Mouse (Mus musculus) lung, embryonic 16.5 days (tissue): ENCODE results near the gene Hba-a1. TPM values are rescaled to one million over a fixed set of nuclear protein-coding genes. Genes with fewer than 3 reads are reported as not detected.
A peak's percentile ranks its signal among the peaks of the same experiment; 100 is the strongest.

Experiments used
- ATAC-seq: fragments of 200-750 bp; cut with Nextera tagmentation; 2 replicates; pipeline ENCODE4 v1.8.0; 2017; ENCODE audit warnings: low read depth, mild to moderate bottlenecking, moderate library complexity
- H3K27ac ChIP-seq: fragments of 300-500 bp; sonication (generic); 2 replicates; pipeline ENCODE4 v1.5.1; 2014; ENCODE audit warnings: mild to moderate bottlenecking, control low read depth, low read length
- H3K27me3 ChIP-seq: fragments of 300-500 bp; sonication (generic); 2 replicates; pipeline ENCODE4 v1.6.1; 2014; ENCODE audit warnings: low read depth, low read length, mixed read lengths; ENCODE audit not compliant: control insufficient read depth, insufficient read depth
- H3K36me3 ChIP-seq: fragments of 300-500 bp; sonication (generic); 2 replicates; pipeline ENCODE4 v1.6.1; 2014; ENCODE audit warnings: low read length; ENCODE audit not compliant: control insufficient read depth, insufficient read depth
- H3K4me1 ChIP-seq: fragments of 300-500 bp; sonication (generic); replicated peaks from 2 replicates; pipeline ENCODE4 v1.6.1; 2014; ENCODE audit warnings: low read length, mixed read lengths; ENCODE audit not compliant: control insufficient read depth, insufficient read depth
- H3K4me2 ChIP-seq: fragments of 300-500 bp; sonication (generic); 2 replicates; pipeline ENCODE4 v1.6.1; 2014; ENCODE audit warnings: low read depth, low read length, control low read depth
- H3K4me3 ChIP-seq: fragments of 300-500 bp; sonication (generic); 2 replicates; pipeline ENCODE4 v1.5.1; 2014; ENCODE audit warnings: mild to moderate bottlenecking, low read length, control low read depth
- H3K9ac ChIP-seq: fragments of 300-500 bp; sonication (generic); 2 replicates; pipeline ENCODE4 v1.6.1; 2014; ENCODE audit warnings: low read length, control low read depth
- H3K9me3 ChIP-seq: fragments of 300-500 bp; sonication (generic); 2 replicates; pipeline ENCODE4 v1.6.1; 2016; ENCODE audit warnings: low read length; ENCODE audit not compliant: control insufficient read depth
- whole genome bisulfite sequencing: fragments of 180-500 bp; shearing (Covaris S2); extraction: QIAGEN DNeasy Blood & Tissue Kit; methylation state at CpG from one replicate; pipeline ENCODE4 v1.1.7; 2014; 5-methylcytosine and 5-hydroxymethylcytosine counted together
- polyA plus RNA-seq: library from polyadenylated mRNA; unstranded; fragments of >200 nt; fragmentation: Nextera tagmentation; extraction: Ambion mirVana; gene quantifications from 2 replicates; pipeline ENCODE4 v1.2.1, GENCODE M21; 2015

Gene Hba-a1
- polyA plus RNA-seq, 1 experiment from 2014 or later, result 8,555 TPM

- Histone ChIP-seq H3K4me3 (no peak overlapping the region), H3K4me2 (no peak overlapping the region), H3K27ac (no peak overlapping the region), H3K9me3 (no peaks in the 10 kb centered on the region), H3K36me3 (peaks cover 4% of the 10 kb centered on the region; the same call in 1 of the 2 replicates), H3K4me1 (no peaks in the 10 kb centered on the region), H3K27me3 (no peaks in the 10 kb centered on the region), H3K9ac (no peak overlapping the region)
- no peak for ATAC-seq
- WGBS, result 97% methylated on average over 1 of the region's 1 CpGs
These were observed 27.2 kb upstream of the Hba-a1 start for GRCm38 (mm10) chr11:32256146-32256545.

GRCm38 (mm10) chr11:32256566-32256965, 26.7 kb upstream of the Hba-a1 start:
- H3K4me2 ChIP-seq, result no peak overlapping the region
- H3K27me3 ChIP-seq, result no peaks in the 10 kb centered on the region
- H3K9ac ChIP-seq, result no peak overlapping the region
- H3K4me3 ChIP-seq, result no peak overlapping the region
- no peaks in the 10 kb centered on the region for H3K9me3 ChIP-seq
- 90% methylated on average over 3 of the region's 3 CpGs for WGBS
- no peaks in the 10 kb centered on the region for H3K4me1 ChIP-seq
- H3K36me3 ChIP-seq, result peaks cover 4% of the 10 kb centered on the region; the same call in 1 of the 2 replicates
- no peak for ATAC-seq
- no peak overlapping the region for H3K27ac ChIP-seq

- 62% methylated on average over 10 of the region's 10 CpGs for WGBS
- ATAC-seq, result no peak
- Histone ChIP-seq H3K4me1 (peaks cover 3% of the 10 kb centered on the region; the same call in 1 of the 2 replicates), H3K4me3 (no peak overlapping the region), H3K36me3 (peaks cover 4% of the 10 kb centered on the region; the same call in 1 of the 2 replicates), H3K9ac (no peak overlapping the region), H3K9me3 (no peaks in the 10 kb centered on the region), H3K27ac (no peak overlapping the region), H3K27me3 (no peaks in the 10 kb centered on the region), H3K4me2 (no peak overlapping the region)
These were observed 20.5 kb upstream of the Hba-a1 start for GRCm38 (mm10) chr11:32262674-32263415.

GRCm38 (mm10) chr11:32265117-32265738, 18.1 kb upstream of the Hba-a1 start:
- H3K4me1 ChIP-seq, result peaks cover 7% of the 10 kb centered on the region
- no peak for ATAC-seq
- H3K27ac ChIP-seq, result no peak overlapping the region
- 88% methylated on average over 3 of the region's 3 CpGs for WGBS
- H3K9me3 ChIP-seq, result no peaks in the 10 kb centered on the region
- no peaks in the 10 kb centered on the region; the same call in 1 of the 2 replicates for H3K27me3 ChIP-seq
- no peak overlapping the region for H3K9ac ChIP-seq
- H3K4me3 ChIP-seq, result no peak overlapping the region
- no peak overlapping the region for H3K4me2 ChIP-seq
- H3K36me3 ChIP-seq, result peaks cover 4% of the 10 kb centered on the region; the same call in 1 of the 2 replicates

GRCm38 (mm10) chr11:32266194-32266593, 17.1 kb upstream of the Hba-a1 start:
- peaks cover 7% of the 10 kb centered on the region for H3K4me1 ChIP-seq
- H3K9me3 ChIP-seq, result no peaks in the 10 kb centered on the region
- no peak overlapping the region for H3K4me3 ChIP-seq
- H3K27me3 ChIP-seq, result no peaks in the 10 kb centered on the region; the same call in 1 of the 2 replicates
- H3K36me3 ChIP-seq, result 0 out of 2 replicates have a peak, but pooled peaks cover 2% of the 10 kb centered on the region
- H3K9ac ChIP-seq, result no peak overlapping the region
- H3K27ac ChIP-seq, result no peak overlapping the region
- ATAC-seq, result no peak
- H3K4me2 ChIP-seq, result no peak overlapping the region
- WGBS, result 92% methylated on average over 6 of the region's 6 CpGs

- peak overlapping the region; percentile 78 for H3K27ac ChIP-seq
- peak overlapping the region; percentile 73 for H3K4me2 ChIP-seq
- no peaks in the 10 kb centered on the region for H3K9me3 ChIP-seq
- no peak for ATAC-seq
- H3K36me3 ChIP-seq, result 0 out of 2 replicates have a peak, but pooled peaks cover 1% of the 10 kb centered on the region
- 10% methylated on average over 6 of the region's 6 CpGs for WGBS
- H3K27me3 ChIP-seq, result no peaks in the 10 kb centered on the region; the same call in none of the 2 replicates
- peak overlapping the region; percentile 63 for H3K4me3 ChIP-seq
- H3K9ac ChIP-seq, result peak overlapping the region; percentile 88
- peaks cover 7% of the 10 kb centered on the region for H3K4me1 ChIP-seq
These were observed 16.5 kb upstream of the Hba-a1 start for GRCm38 (mm10) chr11:32266776-32267175.

- peak within 1 kb of the TSS; percentile 88 for H3K9ac ChIP-seq
- H3K4me1 ChIP-seq, result peaks cover 7% of the 10 kb centered on the region
- H3K36me3 ChIP-seq, result no peaks in the 10 kb centered on the region
- ATAC-seq, result peak; percentile 99
- H3K4me3 ChIP-seq, result peak within 1 kb of the TSS; percentile 63
- peak within 1 kb of the TSS; percentile 73 for H3K4me2 ChIP-seq
- WGBS, result under 1% methylated on average over 54 of the region's 54 CpGs
- no peaks in the 10 kb centered on the region; the same call in none of the 2 replicates for H3K27me3 ChIP-seq
- no peaks in the 10 kb centered on the region for H3K9me3 ChIP-seq
- H3K27ac ChIP-seq, result peak within 1 kb of the TSS; percentile 78
These were observed 16.0 kb upstream of the Hba-a1 start, which contains the start of gene Nprl3 for GRCm38 (mm10) chr11:32267188-32267884. Gene Nprl3, minus strand, starts transcription at chr11:32267707.

GRCm38 (mm10) chr11:32267964-32268363, 15.3 kb upstream of the Hba-a1 start:
- WGBS, result 17% methylated on average over 5 of the region's 5 CpGs
- H3K27ac ChIP-seq, result peak overlapping the region; percentile 68; the same call in 1 of the 2 replicates
- no peaks in the 10 kb centered on the region; the same call in none of the 2 replicates for H3K27me3 ChIP-seq
- peak overlapping the region; percentile 63 for H3K4me3 ChIP-seq
- peak; percentile 41 for ATAC-seq
- no peaks in the 10 kb centered on the region for H3K36me3 ChIP-seq
- H3K9ac ChIP-seq, result peak overlapping the region; percentile 63
- H3K4me2 ChIP-seq, result peak overlapping the region; percentile 59
- no peaks in the 10 kb centered on the region for H3K9me3 ChIP-seq
- peaks cover 7% of the 10 kb centered on the region for H3K4me1 ChIP-seq

GRCm38 (mm10) chr11:32268952-32269351, 14.4 kb upstream of the Hba-a1 start:
- ATAC-seq, result no peak
- H3K9ac ChIP-seq, result no peak overlapping the region
- WGBS, result 77% methylated on average over 5 of the region's 5 CpGs
- no peaks in the 10 kb centered on the region for H3K9me3 ChIP-seq
- H3K4me1 ChIP-seq, result peaks cover 7% of the 10 kb centered on the region
- H3K36me3 ChIP-seq, result no peaks in the 10 kb centered on the region
- H3K4me2 ChIP-seq, result no peak overlapping the region
- no peak overlapping the region for H3K4me3 ChIP-seq
- H3K27ac ChIP-seq, result no peak overlapping the region
- no peaks in the 10 kb centered on the region; the same call in none of the 2 replicates for H3K27me3 ChIP-seq
